Mouse (Mus musculus): ENCODE data around the gene Mef2c.

Mef2c gene

DNA sequence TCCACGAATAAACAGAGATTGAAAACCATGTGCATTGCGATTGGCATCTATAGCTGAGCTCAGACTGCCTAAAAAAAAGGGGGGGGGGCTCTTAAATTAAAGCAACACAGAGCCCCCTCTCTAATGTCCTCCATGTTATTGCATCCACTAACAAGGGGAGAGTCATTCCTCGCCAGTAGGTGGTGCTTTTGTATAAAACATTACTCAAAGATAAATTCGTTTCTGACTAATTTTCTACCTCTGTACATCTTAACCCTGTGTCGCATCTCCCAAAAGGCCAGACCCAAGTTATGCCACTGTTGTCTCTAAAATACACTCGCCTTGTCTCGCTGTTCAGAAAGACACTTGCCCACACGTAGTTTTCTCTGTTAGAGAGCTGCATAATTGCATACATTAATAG is 156.9 kb downstream of the Mef2c start:
- DNase-seq (ENCODE audit: extremely low read depth, low read depth): no peak

GRCm38 (mm10) chr13:83661166-83661565 is 157.3 kb downstream of the Mef2c start:
- DNase-seq (ENCODE audit: extremely low read depth, low read depth): no peak

- DNase-seq (ENCODE audit: extremely low read depth, low read depth): no peak
Observed at GRCm38 (mm10) chr13:83662089-83662551, 158.3 kb downstream of the Mef2c start.

- no peak for DNase-seq (ENCODE audit: extremely low read depth, low read depth)
Observed at GRCm38 (mm10) chr13:83666179-83666578, 162.3 kb downstream of the Mef2c start.

DNA sequence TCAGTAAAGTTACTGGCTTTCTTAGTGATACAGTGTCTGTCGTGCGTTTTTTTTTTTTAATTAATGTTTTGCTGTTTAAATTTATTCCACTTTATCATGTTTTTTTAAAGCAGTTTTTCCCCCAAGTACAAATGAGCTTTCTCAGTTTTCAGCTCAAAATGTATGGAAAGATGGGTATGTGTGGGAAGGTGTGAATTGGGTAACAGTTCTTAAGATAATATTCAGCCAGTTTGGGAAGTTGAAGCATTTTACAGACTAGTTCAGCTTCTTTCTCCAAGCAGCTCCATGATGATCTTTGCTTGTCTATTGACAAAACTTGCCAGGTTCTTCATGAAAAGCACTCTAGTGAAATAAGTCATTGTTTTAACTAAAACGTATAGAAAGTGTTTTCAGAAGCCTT is 163.2 kb downstream of the Mef2c start:
- DNase-seq (ENCODE audit: extremely low read depth, low read depth): no peak

DNA sequence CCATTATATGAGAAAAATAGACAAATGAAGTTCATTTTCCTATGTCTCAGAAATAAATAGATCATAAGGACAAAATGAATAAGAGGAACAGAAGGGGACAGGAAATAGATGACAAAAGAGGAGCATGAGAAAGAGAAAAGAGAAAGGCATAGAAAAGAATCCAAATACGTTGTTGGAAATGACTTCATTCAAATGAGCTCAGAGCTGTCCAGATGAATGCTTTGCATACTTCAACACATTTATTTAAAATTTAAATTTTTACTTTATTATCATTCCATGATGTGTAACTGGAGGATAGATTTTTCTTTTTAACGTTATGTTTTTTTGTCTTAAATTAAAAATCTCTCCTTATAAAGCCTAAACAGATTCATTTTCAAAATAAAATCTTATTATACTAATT is 203.8 kb downstream of the Mef2c start:
- no peak for DNase-seq (ENCODE audit: extremely low read depth, low read depth)

DNA sequence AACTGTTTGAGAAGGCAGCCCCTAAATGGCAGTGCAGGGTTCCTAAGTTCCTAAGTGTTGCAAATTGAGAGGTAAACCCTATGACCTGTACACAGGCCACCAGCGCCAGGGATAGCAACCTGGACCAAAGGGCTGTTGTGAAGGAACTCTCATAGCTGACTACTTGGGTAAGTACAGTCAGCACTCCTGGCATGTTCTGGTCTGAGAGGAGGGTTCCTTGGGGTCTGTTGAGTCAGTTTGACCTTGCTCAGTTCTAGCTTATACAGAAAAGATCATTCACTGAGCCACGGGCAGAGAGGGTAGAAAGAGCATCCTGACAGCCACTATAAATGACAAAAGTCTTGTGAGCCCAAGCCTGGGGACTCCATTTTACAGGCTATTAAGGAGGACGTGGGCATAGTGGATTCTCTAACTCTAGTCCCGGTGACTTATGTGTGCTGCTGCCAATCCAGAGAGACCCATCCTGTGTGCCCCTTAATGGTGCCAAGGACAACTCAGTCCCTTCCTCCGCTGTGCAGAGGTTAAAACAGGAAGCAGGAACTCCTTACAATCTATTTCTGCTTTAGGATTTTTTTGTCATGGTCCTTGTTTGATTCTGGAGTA is 209.0 kb downstream of the Mef2c start:
- DNase-seq (ENCODE audit: extremely low read depth, low read depth): no peak

- DNase-seq (ENCODE audit: extremely low read depth, low read depth): no peak
Observed at GRCm38 (mm10) chr13:83713661-83714291, 209.9 kb downstream of the Mef2c start.

DNA sequence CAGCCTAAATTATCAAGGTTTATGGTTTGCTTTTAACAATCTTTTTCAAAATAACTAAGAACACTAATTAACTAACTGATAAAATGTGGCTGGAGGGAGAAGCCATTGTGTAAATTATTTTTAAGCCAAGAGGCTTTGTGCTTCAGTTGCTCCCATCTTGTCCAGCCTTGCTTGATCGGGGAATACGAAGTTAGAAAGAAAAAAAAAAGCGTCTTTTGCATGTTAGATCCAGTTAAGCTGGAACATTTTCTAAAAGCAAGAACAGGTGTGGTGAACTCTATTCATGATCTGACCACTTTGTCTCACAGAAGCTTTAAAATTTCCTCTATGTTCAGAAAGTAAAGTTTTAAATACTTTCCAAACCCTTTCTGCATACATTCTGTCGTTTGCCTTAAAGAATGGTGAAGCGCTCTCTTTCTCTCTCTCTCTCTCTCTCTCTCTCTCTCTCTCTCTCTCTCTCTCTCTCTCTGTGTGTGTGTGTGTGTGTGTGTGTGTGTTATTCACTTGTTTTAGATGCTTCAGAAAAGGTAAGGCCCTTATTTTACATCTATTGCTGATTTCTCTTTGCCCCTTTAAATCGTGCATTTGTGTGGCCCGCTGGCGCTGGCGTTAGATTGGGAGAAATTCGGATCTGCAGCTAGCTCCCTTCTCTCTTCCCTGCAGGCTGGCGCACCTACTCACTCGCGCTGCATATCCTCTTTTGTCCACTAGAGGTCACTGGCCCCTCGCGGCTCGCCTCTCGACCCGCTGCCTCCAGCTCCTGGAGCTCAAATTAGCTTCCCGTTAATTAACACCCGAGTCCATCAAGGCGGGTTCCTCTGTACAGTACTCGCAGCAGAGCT is 210.9 kb downstream of the Mef2c start:
- peak; percentile 63 for DNase-seq (ENCODE audit: extremely low read depth, low read depth)

DNA sequence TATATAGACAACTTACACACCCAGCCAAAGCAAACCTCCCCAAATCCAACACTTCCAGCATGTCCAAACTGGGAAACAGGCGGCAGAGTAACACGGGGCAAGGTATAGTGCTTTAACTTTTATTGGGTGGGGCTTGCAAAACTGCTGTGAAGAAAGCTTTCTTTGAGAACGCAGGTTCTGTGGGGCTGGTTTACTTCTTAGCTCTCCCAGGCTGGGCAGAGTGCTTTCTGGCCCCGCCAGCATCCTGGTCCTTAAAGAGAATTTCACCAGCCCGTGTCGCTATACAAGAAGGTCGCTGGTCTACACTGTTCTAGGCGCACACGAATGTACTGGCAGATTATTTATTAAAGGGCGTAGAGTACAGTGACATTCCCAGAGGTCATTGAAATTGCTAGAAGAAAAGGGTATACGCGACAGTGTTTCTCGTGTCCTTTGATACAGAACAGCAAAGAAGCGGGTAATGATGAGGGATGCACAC is 211.5 kb downstream of the Mef2c start:
- DNase-seq (ENCODE audit: extremely low read depth, low read depth): no peak

- DNase-seq (ENCODE audit: extremely low read depth, low read depth): no peak
Observed at GRCm38 (mm10) chr13:83715971-83716615, 212.3 kb downstream of the Mef2c start.

All from MEL-GATA-1-ER (cell line).